Mouse (Mus musculus) liver, embryonic 11.5 days (tissue): ENCODE results near the gene Polh. TPM values are rescaled to one million over a fixed set of nuclear protein-coding genes. Genes with fewer than 3 reads are reported as not detected.

ENCODE experiments used
- ATAC-seq: fragments of 200-750 bp; cut with Nextera tagmentation; replicated peaks from 2 replicates; pipeline ENCODE4 v1.8.0; 2017; ENCODE audit warnings: moderate number of reproducible peaks, mild to moderate bottlenecking, moderate TSS enrichment, moderate library complexity; ENCODE audit not compliant: low FRiP score
- DNase-seq: peaks from one replicate; pipeline ENCODE4 v3.0.0-alpha.2; 2017; ENCODE audit warnings: low spot score
- H3K27ac ChIP-seq: fragments of 300-500 bp; sonication (generic); 2 replicates; pipeline ENCODE4 v1.5.1; 2014; ENCODE audit warnings: mild to moderate bottlenecking, low read depth, low read length, control low read depth
- H3K27me3 ChIP-seq: fragments of 300-500 bp; sonication (generic); replicated peaks from 2 replicates; pipeline ENCODE4 v1.6.1; 2014; ENCODE audit warnings: low read length, mixed read lengths; ENCODE audit not compliant: control insufficient read depth, insufficient read depth
- H3K36me3 ChIP-seq: fragments of 300-500 bp; sonication (generic); 2 replicates; pipeline ENCODE4 v1.6.1; 2014; ENCODE audit warnings: mild to moderate bottlenecking, low read length, moderate library complexity, mixed read lengths; ENCODE audit not compliant: control insufficient read depth, insufficient read depth
- H3K4me1 ChIP-seq: fragments of 300-500 bp; sonication (generic); replicated peaks from 2 replicates; pipeline ENCODE4 v1.6.1; 2014; ENCODE audit warnings: low read length, mixed read lengths; ENCODE audit not compliant: control insufficient read depth, insufficient read depth
- H3K4me2 ChIP-seq: fragments of 300-500 bp; sonication (generic); 2 replicates; pipeline ENCODE4 v1.6.1; 2014; ENCODE audit warnings: mild to moderate bottlenecking, control low read depth, moderate library complexity
- H3K4me3 ChIP-seq: fragments of 300-500 bp; sonication (generic); 2 replicates; pipeline ENCODE4 v1.5.1; 2014; ENCODE audit warnings: low read depth, low read length, control low read depth
- H3K9ac ChIP-seq: fragments of 300-500 bp; sonication (generic); 2 replicates; pipeline ENCODE4 v1.6.1; 2014; ENCODE audit warnings: low read depth, low read length, control low read depth
- H3K9me3 ChIP-seq: fragments of 300-500 bp; sonication (generic); 2 replicates; pipeline ENCODE4 v1.6.1; 2016; ENCODE audit warnings: low read length, inconsistent platforms, mixed read lengths; ENCODE audit not compliant: control insufficient read depth
- WGBS: fragments of 180-500 bp; shearing (Covaris S2); extraction: QIAGEN DNeasy Blood & Tissue Kit; methylation state at CpG from one replicate; pipeline ENCODE4 v1.1.7; 2014; 5-methylcytosine and 5-hydroxymethylcytosine counted together
- polyA plus RNA-seq: library from polyadenylated mRNA; unstranded; fragments of >200 nt; fragmentation: Nextera tagmentation; extraction: Ambion mirVana; gene quantifications from 2 replicates; pipeline ENCODE4 v1.2.1, GENCODE M21; 2014

Gene Polh
- polyA plus RNA-seq = 20.9 and 22.3 TPM in 2 replicates

DNA sequence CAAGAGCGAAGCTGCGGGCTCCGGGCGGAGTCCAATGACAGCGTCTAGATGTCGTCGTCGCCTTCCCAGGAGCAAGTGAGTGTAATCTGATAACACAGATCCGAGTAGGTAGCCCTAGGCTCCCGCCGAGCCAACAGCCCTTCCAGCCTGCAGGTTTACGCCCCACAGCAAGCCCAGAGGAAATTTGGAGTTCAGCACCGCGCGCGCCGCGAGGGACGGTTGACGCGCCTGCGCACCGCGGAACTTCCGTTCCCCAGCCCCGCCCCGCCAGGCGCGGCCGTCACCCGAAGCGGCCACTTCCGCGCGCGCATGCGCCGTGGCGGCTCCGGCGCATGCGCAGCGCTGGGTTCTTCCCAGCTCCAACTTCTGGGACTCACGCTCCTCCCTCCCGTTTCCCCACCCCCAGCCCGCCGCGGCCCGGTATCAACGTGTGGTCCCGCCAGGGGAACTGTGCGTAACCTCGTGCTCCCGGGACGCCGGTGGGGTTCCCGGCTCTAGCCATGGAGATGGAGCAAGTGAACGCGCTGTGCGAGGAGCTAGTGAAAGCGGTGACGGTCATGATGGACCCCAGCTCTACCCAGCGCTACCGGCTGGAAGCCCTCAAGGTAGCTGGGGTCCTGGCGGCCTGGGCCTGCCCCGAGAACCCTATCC is at the start of gene Polh, which contains the start of gene Xpo5:
Polh (minus strand) TSS at position 225 of the 651 bp plus-strand sequence.
Xpo5 (plus strand) TSS at position 362 of the 651 bp plus-strand sequence.
- H3K27me3 ChIP-seq = no peaks in the 10 kb centered on the region
- H3K9ac ChIP-seq = peak within 1 kb of the TSS; percentile 88
- peak; percentile 96 for ATAC-seq
- H3K4me2 ChIP-seq = peak within 1 kb of the TSS; percentile 83
- peaks cover 27% of the 10 kb centered on the region for H3K36me3 ChIP-seq
- DNase-seq = peak; percentile 93
- H3K4me1 ChIP-seq = peaks cover 12% of the 10 kb centered on the region
- peak within 1 kb of the TSS; percentile 94 for H3K27ac ChIP-seq
- H3K4me3 ChIP-seq = peak within 1 kb of the TSS; percentile 91
- WGBS = under 1% methylated on average over 66 of the region's 66 CpGs
- no peaks in the 10 kb centered on the region for H3K9me3 ChIP-seq

DNA sequence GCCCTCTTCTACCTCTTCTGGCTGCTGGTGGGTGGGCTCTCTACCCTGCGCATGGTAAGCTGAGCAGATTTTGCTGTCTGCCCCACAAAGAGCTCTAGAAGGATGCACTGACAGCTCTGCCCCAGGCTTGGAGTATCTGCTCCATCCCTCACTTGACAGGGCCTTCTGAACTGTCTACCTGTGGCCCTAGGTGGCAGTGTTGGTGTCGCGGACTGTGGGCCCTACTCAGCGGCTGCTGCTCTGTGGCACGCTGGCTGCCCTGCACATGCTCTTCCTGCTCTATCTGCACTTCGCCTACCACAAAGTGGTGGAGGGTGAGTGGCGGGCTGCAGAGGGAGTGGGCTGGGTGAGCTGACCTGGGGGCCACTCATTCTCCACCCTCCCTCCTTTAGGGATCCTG is 48.7 kb upstream of the Polh start:
- WGBS = 87% methylated on average over 7 of the region's 7 CpGs
- Histone ChIP-seq H3K27me3 (peaks cover 17% of the 10 kb centered on the region), H3K9ac (no peak overlapping the region), H3K27ac (no peak overlapping the region), H3K4me1 (peaks cover 29% of the 10 kb centered on the region), H3K4me3 (peak overlapping the region; percentile 1; the same call in 1 of the 2 replicates), H3K36me3 (peaks cover 31% of the 10 kb centered on the region), H3K9me3 (no peaks in the 10 kb centered on the region), H3K4me2 (no peak overlapping the region)
- ATAC-seq (no peak), DNase-seq (no peak)

- H3K4me2 ChIP-seq = peak overlapping the region; percentile 87
- H3K9ac ChIP-seq = peak overlapping the region; percentile 92
- peak overlapping the region; percentile 95 for H3K4me3 ChIP-seq
- under 1% methylated on average over 37 of the region's 37 CpGs for whole genome bisulfite sequencing
- no peaks in the 10 kb centered on the region for H3K27me3 ChIP-seq
- peaks cover 19% of the 10 kb centered on the region for H3K4me1 ChIP-seq
- ATAC-seq = peak; percentile 44
- peaks cover 56% of the 10 kb centered on the region for H3K36me3 ChIP-seq
- no peak for DNase-seq
- H3K27ac ChIP-seq = peak overlapping the region; percentile 69
- H3K9me3 ChIP-seq = no peaks in the 10 kb centered on the region
These were observed 45.7 kb upstream of the Polh start for GRCm38 (mm10) chr17:46248189-46248522.

- H3K4me3 ChIP-seq = peak within 1 kb of the TSS; percentile 95
- H3K4me1 ChIP-seq = peaks cover 17% of the 10 kb centered on the region
- under 1% methylated on average over 53 of the region's 53 CpGs for WGBS
- H3K9me3 ChIP-seq = no peaks in the 10 kb centered on the region
- peak; percentile 90 for ATAC-seq
- peak within 1 kb of the TSS; percentile 87 for H3K4me2 ChIP-seq
- H3K27me3 ChIP-seq = no peaks in the 10 kb centered on the region
- H3K27ac ChIP-seq = peak within 1 kb of the TSS; percentile 73
- peaks cover 61% of the 10 kb centered on the region for H3K36me3 ChIP-seq
- peak within 1 kb of the TSS; percentile 92 for H3K9ac ChIP-seq
- peak; percentile 92 for DNase-seq
These were observed 45.2 kb upstream of the Polh start, which contains the start of the genes Polr1c and Yipf3 for GRCm38 (mm10) chr17:46247512-46248188. Polr1c (minus strand) TSS chr17:46248054. Yipf3 (plus strand) TSS chr17:46248080.

DNA sequence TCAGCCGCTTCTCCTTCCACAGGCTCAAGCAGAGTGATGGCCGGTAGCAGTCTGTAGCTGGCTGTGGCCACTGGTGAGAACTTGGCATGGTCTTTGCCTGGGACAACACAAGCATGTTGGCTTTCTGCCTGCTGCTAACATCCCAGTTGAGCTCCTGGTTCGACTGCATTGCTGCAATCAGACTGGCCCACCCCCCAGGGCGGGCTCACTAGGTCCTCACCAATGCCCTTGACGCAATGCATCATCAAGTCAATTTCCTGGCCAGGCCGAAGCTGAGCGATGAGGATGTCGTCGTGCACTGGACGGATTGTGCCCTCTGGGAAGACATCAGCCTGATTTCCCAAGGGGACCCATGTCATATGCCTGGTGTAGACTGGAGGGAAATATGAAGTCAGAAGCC is 42.1 kb upstream of the Polh start:
- Histone ChIP-seq H3K27ac (no peak overlapping the region), H3K36me3 (peaks cover 62% of the 10 kb centered on the region), H3K27me3 (no peaks in the 10 kb centered on the region), H3K9ac (no peak overlapping the region), H3K4me2 (no peak overlapping the region), H3K9me3 (no peaks in the 10 kb centered on the region), H3K4me1 (peaks cover 16% of the 10 kb centered on the region), H3K4me3 (no peak overlapping the region)
- DNase-seq (no peak), ATAC-seq (no peak)
- 80% methylated on average over 10 of the region's 10 CpGs for WGBS

GRCm38 (mm10) chr17:46243624-46244023 is 41.2 kb upstream of the Polh start:
- Histone ChIP-seq H3K27ac (no peak overlapping the region; the same call in 1 of the 2 replicates), H3K4me1 (peaks cover 7% of the 10 kb centered on the region), H3K4me2 (no peak overlapping the region), H3K9ac (no peak overlapping the region), H3K36me3 (peaks cover 65% of the 10 kb centered on the region), H3K9me3 (no peaks in the 10 kb centered on the region), H3K4me3 (no peak overlapping the region), H3K27me3 (no peaks in the 10 kb centered on the region)
- no peak for ATAC-seq
- WGBS = 85% methylated on average over 2 of the region's 2 CpGs
- DNase-seq = no peak

DNA sequence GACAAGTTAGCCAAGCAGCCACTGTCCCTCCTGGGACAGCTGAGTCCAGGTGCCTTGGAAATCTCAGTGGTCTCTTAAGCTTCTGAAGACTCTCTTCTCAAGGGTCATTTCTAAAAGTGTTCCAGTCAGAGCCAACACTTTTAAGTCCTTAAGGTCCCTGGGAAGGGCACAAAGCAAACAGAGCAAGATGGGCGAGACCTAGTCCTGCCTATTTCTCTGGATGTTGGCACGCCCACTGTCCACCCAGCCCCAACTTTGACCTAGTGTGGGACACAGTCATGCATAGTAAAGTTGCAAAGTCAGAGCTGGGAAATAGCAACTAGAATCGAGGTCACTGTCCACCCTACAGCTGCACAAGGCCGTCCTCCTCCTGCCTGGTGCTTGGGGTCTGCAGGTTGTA is 40.5 kb upstream of the Polh start:
- H3K36me3 ChIP-seq = peaks cover 70% of the 10 kb centered on the region
- H3K4me1 ChIP-seq = peaks cover 5% of the 10 kb centered on the region
- DNase-seq = no peak
- no peak overlapping the region for H3K9ac ChIP-seq
- 87% methylated on average over 4 of the region's 4 CpGs for WGBS
- H3K4me3 ChIP-seq = no peak overlapping the region
- no peak for ATAC-seq
- H3K27ac ChIP-seq = no peak overlapping the region
- H3K4me2 ChIP-seq = no peak overlapping the region
- H3K27me3 ChIP-seq = no peaks in the 10 kb centered on the region
- H3K9me3 ChIP-seq = no peaks in the 10 kb centered on the region

DNA sequence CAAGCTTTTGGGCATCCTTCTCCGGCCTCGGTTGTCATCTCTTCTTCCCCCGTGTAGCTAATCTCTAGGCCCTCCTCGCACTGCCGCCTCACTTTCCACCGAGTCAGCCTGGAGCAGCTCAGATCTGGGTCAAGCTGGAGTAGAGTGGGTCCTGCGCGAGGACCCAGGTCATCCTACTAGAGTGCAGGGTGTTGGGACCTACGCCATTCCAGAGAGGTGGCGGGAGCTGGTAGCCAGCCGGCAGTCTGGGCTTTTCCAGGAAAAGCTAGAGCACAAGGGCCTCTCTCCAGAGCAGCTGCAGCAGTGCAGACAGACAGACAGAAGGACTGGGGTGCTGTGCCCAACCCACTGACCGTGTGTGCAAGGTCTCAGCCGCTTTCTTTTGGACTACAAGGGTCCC is 39.8 kb upstream of the Polh start:
- H3K9me3 ChIP-seq = no peaks in the 10 kb centered on the region
- 87% methylated on average over 13 of the region's 13 CpGs for WGBS
- H3K4me1 ChIP-seq = peaks cover 5% of the 10 kb centered on the region
- no peak overlapping the region for H3K4me2 ChIP-seq
- H3K36me3 ChIP-seq = peaks cover 72% of the 10 kb centered on the region
- no peaks in the 10 kb centered on the region for H3K27me3 ChIP-seq
- DNase-seq (no peak), ATAC-seq (no peak)
- H3K27ac ChIP-seq = no peak overlapping the region
- no peak overlapping the region for H3K9ac ChIP-seq
- no peak overlapping the region for H3K4me3 ChIP-seq
